Mouse (Mus musculus) midbrain, embryonic 11.5 days (tissue): ENCODE measurements around the gene Gm3417. TPM values are rescaled to one million over a fixed set of nuclear protein-coding genes. Genes with fewer than 3 reads are reported as not detected.
A peak's percentile ranks its signal among the peaks of the same experiment; 100 is the strongest.
"Not testable (repeated sequence)": the region's sequence is repeated elsewhere in the genome, so short reads cannot be mapped to it uniquely, and the experiment has no call there.

Source experiments
- ATAC-seq: fragments of 200-750 bp; cut with Nextera tagmentation; 2 replicates; pipeline ENCODE4 v1.8.0; 2017; ENCODE audit warnings: moderate TSS enrichment, moderate library complexity; ENCODE audit not compliant: low FRiP score
- DNase-seq: peaks from one replicate; pipeline ENCODE4 v3.0.0; 2015; ENCODE audit warnings: low spot score; ENCODE audit errors: missing footprints
- H3K27ac ChIP-seq: fragments of 300-500 bp; sonication (generic); 2 replicates; pipeline ENCODE4 v1.5.1; 2014; ENCODE audit warnings: low read depth, low read length
- H3K27me3 ChIP-seq: fragments of 300-500 bp; sonication (generic); 2 replicates; pipeline ENCODE4 v1.6.1; 2014; ENCODE audit warnings: mild to moderate bottlenecking, low read length, moderate library complexity, mixed read lengths; ENCODE audit not compliant: control insufficient read depth, insufficient read depth
- H3K36me3 ChIP-seq: fragments of 300-500 bp; sonication (generic); 2 replicates; pipeline ENCODE4 v1.6.1; 2014; ENCODE audit warnings: mild to moderate bottlenecking, low read length, moderate library complexity, mixed read lengths; ENCODE audit not compliant: control insufficient read depth, insufficient read depth
- H3K4me1 ChIP-seq: fragments of 300-500 bp; sonication (generic); 2 replicates; pipeline ENCODE4 v1.6.1; 2014; ENCODE audit warnings: low read length; ENCODE audit not compliant: control insufficient read depth, insufficient read depth
- H3K4me2 ChIP-seq: fragments of 300-500 bp; sonication (generic); 2 replicates; pipeline ENCODE4 v1.6.1; 2014; ENCODE audit warnings: mild to moderate bottlenecking, moderate library complexity
- H3K4me3 ChIP-seq: fragments of 300-500 bp; sonication (generic); 2 replicates; pipeline ENCODE4 v1.5.1; 2014; ENCODE audit warnings: low read depth, low read length
- H3K9ac ChIP-seq: fragments of 300-500 bp; sonication (generic); 2 replicates; pipeline ENCODE4 v1.6.1; 2014; ENCODE audit warnings: low read length
- H3K9me3 ChIP-seq: fragments of 300-500 bp; sonication (generic); 2 replicates; pipeline ENCODE4 v1.6.1; 2016; ENCODE audit warnings: low read length; ENCODE audit not compliant: control insufficient read depth
- WGBS: fragments of 180-500 bp; shearing (Covaris S2); extraction: QIAGEN DNeasy Blood & Tissue Kit; methylation state at CpG from one replicate; pipeline ENCODE4 v1.1.7; 2014; 5-methylcytosine and 5-hydroxymethylcytosine counted together
- polyA plus RNA-seq: library from polyadenylated mRNA; unstranded; fragments of >200 nt; fragmentation: Nextera tagmentation; extraction: Ambion mirVana; gene quantifications from 2 replicates; pipeline ENCODE4 v1.2.1, GENCODE M21; 2014

The Gm3417 gene
- 1.3 and 1.4 TPM in 2 replicates for polyA plus RNA-seq

- not testable (repeated sequence) for H3K4me3 ChIP-seq, H3K9ac ChIP-seq, H3K27me3 ChIP-seq, H3K4me2 ChIP-seq, DNase-seq, H3K4me1 ChIP-seq, H3K36me3 ChIP-seq, H3K9me3 ChIP-seq, H3K27ac ChIP-seq
- WGBS, result no CpG with 5 or more reads among the region's 60 CpGs
- peak; percentile 97 for ATAC-seq
Measured at GRCm38 (mm10) chr17:14978362-14979038, at the start of gene Gm3417, which contains the start of gene 9030025P20Rik. Gene Gm3417 (minus strand): TSS chr17:14978790. Gene 9030025P20Rik (plus strand): TSS chr17:14978468.

DNA sequence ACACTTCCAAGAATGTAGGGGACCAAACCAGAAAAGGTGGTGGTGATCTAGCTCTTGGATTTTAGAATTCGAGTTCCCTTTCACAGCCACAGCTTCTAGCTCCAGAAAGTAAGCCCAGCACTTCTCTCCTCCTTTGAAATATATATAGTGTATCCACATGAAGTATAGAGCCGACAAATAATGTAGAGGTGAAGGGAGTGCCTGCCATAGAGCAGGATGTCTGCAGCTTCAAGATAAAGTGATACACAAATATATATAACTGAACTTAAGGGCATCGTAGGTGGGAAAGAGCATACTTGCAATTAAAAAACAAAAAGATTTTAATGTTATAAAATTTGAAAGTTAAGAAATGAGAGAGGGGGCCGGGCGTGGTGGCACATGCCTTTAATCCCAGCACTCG, 46.9 kb upstream of the Gm3417 start:
- H3K27me3 ChIP-seq, H3K4me3 ChIP-seq, H3K9me3 ChIP-seq, H3K4me1 ChIP-seq, H3K4me2 ChIP-seq, DNase-seq, H3K9ac ChIP-seq, ATAC-seq, H3K36me3 ChIP-seq, H3K27ac ChIP-seq: not testable (repeated sequence)
- WGBS, result no CpG with 5 or more reads among the region's 6 CpGs

- H3K4me3 ChIP-seq, H3K27me3 ChIP-seq, DNase-seq, H3K9me3 ChIP-seq, H3K36me3 ChIP-seq, H3K9ac ChIP-seq, H3K4me1 ChIP-seq, H3K4me2 ChIP-seq, H3K27ac ChIP-seq: not testable (repeated sequence)
- peak; percentile 92 for ATAC-seq
- no CpG with 5 or more reads among the region's 48 CpGs for WGBS
Measured at GRCm38 (mm10) chr17:15024502-15025193, 46.1 kb upstream of the Gm3417 start.

- H3K36me3 ChIP-seq, H3K4me2 ChIP-seq, H3K4me3 ChIP-seq, H3K4me1 ChIP-seq, H3K9me3 ChIP-seq, H3K9ac ChIP-seq, H3K27ac ChIP-seq, H3K27me3 ChIP-seq, DNase-seq: not testable (repeated sequence)
- WGBS, result no CpG with 5 or more reads among the region's 97 CpGs
- ATAC-seq, result peak; percentile 86
Measured at GRCm38 (mm10) chr17:15023878-15024492, 45.4 kb upstream of the Gm3417 start.

DNA sequence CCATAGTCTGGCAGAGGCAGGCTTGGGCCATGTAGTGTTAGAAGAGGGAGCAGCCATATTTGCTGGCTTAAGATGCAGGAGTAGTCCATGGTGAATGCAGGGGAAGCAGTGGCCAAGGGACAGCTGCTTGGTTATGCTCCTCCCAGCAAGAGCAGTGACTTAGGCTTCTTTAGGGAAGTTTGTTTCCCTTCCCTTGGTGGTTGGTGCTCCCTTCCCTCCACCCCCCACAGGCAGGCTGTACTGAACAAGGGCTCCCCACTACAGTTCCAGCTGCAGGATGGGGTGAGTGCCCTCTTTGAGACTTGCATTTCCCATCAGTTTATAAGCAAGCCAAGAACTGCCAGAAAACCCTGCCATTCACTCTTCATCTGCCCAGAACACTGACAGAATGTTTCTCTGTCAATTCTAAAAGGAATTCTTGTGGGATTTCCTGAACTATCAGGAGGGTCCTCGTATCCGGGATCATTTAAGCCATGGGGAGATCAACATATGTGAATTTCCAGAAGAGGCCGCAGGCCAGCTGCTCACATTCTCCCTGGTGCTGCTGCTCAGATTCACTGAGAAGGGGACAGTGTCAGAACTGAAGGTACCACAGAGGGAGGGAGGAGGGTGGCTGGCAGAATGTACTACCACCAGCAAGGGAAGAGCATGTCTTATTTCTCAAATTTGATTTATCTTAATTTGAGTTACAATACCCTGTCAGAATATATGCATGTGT, 43.1 kb upstream of the Gm3417 start:
- H3K27ac ChIP-seq, H3K4me1 ChIP-seq, H3K27me3 ChIP-seq, DNase-seq, H3K4me2 ChIP-seq, ATAC-seq, H3K9me3 ChIP-seq, H3K9ac ChIP-seq, H3K36me3 ChIP-seq, H3K4me3 ChIP-seq: not testable (repeated sequence)
- 87% methylated on average over 3 of the region's 3 CpGs for WGBS

DNA sequence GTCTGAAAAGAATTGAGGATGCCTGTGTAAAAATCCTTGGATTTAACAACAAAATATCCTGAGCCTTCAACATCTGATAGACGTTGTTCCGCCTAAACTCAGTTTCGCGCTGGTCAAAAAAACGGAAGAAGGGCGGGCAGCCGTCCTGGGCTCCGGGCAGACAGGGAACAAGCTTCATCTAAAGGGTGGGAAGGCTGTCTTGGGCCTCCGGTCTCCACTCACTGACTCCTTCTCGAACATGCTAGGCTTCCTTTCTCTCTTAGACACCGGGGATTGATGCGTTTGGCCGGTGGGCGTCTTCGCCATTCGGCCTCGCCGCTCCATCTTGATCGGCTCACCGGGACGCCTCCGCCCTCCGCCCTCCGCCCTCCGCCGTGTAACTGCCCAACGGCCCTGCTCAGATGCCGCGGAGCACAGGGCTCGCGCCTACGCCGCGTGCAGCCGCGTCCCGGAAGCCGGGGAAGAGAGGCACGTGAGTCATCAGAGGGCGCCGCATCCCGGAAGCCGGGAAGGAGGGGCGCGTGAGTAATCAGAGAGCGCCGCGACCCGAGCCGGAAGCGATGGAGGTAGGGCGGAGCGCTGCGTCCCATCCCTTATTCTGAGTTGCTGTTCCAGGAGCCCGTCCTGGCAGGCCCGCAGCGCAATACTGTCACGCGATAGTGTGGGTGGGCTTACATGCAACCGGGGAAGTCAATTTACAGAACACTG, 31.3 kb upstream of the Gm3417 start, which contains the start of gene Gm3435:
Gene Gm3435, plus strand, starts transcription at position 471 of the 708 bp plus-strand sequence.
- not testable (repeated sequence) for H3K4me1 ChIP-seq, H3K9me3 ChIP-seq, DNase-seq, H3K9ac ChIP-seq, H3K27me3 ChIP-seq, H3K36me3 ChIP-seq, H3K27ac ChIP-seq, H3K4me3 ChIP-seq, H3K4me2 ChIP-seq
- no CpG with 5 or more reads among the region's 60 CpGs for WGBS
- peak; percentile 98 for ATAC-seq

- H3K4me2 ChIP-seq, DNase-seq, H3K9ac ChIP-seq, H3K4me3 ChIP-seq, ATAC-seq, H3K27me3 ChIP-seq, H3K27ac ChIP-seq, H3K9me3 ChIP-seq, H3K4me1 ChIP-seq, H3K36me3 ChIP-seq: not testable (repeated sequence)
- WGBS, result no CpG with 5 or more reads among the region's 3 CpGs
Measured at GRCm38 (mm10) chr17:15009088-15009487, 30.5 kb upstream of the Gm3417 start.

- H3K9me3 ChIP-seq, H3K27me3 ChIP-seq, ATAC-seq, H3K4me3 ChIP-seq, H3K9ac ChIP-seq, H3K4me1 ChIP-seq, H3K36me3 ChIP-seq, H3K4me2 ChIP-seq, H3K27ac ChIP-seq, DNase-seq: not testable (repeated sequence)
- WGBS, result no CpG with 5 or more reads among the region's 4 CpGs
Measured at GRCm38 (mm10) chr17:15000047-15000446, 21.5 kb upstream of the Gm3417 start.
